Comparison of ENCODE assay signal across 13 mouse cellular contexts in the genomic region with DNA sequence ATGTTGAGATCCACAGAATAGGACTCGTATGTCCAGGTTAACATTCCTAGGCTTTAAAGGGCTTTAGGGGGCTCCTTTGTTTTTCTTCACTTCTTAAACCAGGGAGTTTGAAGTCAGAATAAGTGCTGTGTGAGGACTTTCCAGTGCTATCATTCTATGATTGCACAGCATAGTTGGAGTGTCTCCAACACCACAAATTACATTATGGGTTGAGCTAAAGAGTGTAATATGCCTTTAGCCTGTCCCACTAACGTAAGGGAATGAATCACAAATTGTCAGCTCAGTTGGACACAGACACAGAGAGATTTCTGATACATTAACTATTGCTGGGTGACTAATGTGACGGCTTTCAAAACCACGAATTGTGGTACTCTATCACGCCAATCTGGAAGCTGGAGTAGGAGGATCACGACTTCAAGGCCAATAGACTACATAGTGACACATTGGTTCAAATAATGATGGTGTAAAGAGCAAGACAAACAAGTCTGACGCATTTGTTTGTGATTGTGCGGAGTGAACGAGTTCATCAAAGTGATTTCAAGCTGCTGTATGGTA.
"Had no signal": no experiment of that assay in that cellular context is flagged by ENCODE, and none has a peak within 500 bp of the region (broad histone marks: within the 10 kb centered on the region; RNA-seq: fewer than 3 reads in every experiment).

No protein-coding gene starts in this region.

- H3K9me3 ChIP-seq: kidney, embryonic 15.5 days; liver, embryonic 13.5 days; midbrain, embryonic 15.5 days had no signal

- H3K4me1 ChIP-seq: kidney, embryonic 15.5 days; liver, embryonic 13.5 days; midbrain, embryonic 15.5 days had no signal

- H3K27ac ChIP-seq: kidney, embryonic 15.5 days; liver, embryonic 13.5 days; midbrain, embryonic 15.5 days had no signal

- H3K27me3 ChIP-seq: kidney, embryonic 15.5 days; liver, embryonic 13.5 days; midbrain, embryonic 15.5 days had no signal

- H3K9ac ChIP-seq: kidney, embryonic 15.5 days; liver, embryonic 13.5 days; liver, postnatal 0 days; midbrain, embryonic 15.5 days had no signal

- ATAC-seq: liver, postnatal 0 days; midbrain, embryonic 15.5 days had no signal

- H3K4me3 ChIP-seq: kidney, embryonic 15.5 days; liver, embryonic 13.5 days; midbrain, embryonic 15.5 days had no signal

- H3K36me3 ChIP-seq: kidney, embryonic 15.5 days; liver, embryonic 13.5 days; midbrain, embryonic 15.5 days had no signal

- H3K4me2 ChIP-seq: kidney, embryonic 15.5 days; liver, embryonic 13.5 days; midbrain, embryonic 15.5 days had no signal

- DNase-seq: kidney, adult 2 months; kidney, postnatal 14 days; liver; liver, embryonic 13.5 days; liver, postnatal 0 days; lung, postnatal 36 days; retina, postnatal 1 day; right cerebral cortex, postnatal 4 days; spleen, adult 18-20 months; thymus, adult 18-20 months; thymus, postnatal 14 days had no signal
